Mouse (Mus musculus) thymus, postnatal 14 days (tissue): Measurements from ENCODE around the gene Gm10272.
"Not testable (repeated sequence)": the region's sequence is repeated elsewhere in the genome, so short reads cannot be mapped to it uniquely, and the experiment has no call there.

Experiments used
- DNase-seq: peaks from one replicate; pipeline ENCODE4 v3.0.0; 2021

Gm10272 gene

DNA sequence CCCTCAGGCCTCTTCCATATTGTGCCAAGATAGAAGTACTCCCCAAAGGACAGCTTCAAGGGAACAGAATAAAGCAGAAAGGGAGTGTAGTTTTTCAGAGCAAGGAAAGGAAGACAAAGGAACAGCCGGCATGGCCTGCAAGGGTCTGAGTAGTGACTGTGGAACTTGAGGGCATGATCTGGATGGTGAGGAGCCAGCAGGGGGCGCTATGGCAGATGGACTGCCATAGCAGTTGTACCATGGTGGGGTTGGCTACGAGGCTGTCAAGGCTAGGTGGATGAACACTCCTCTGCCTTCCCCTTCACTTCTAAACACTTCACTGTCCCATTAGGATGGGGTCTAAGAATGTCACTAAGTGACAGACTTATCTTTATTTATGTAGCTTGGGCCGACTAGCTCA, 22.8 kb downstream of the Gm10272 start:
- peak; percentile 15 for DNase-seq

DNA sequence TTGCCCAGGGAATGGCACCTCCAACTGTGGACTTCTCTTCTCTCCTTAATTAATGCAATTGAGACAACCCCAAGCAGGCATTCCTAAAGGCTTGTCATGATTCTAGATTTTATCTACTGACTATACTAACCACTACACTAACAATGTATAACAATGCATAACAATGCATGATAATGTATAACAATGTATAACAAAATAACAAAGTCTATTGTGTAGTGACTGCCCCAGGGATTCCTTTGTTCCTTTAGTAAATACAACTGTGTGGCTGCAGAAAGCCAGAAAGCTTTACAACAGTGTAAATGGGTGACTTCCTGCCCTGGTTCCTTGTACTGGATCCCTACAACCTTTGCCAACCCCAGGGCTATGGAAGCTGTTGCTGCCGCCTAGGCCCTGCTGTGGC, 29.5 kb downstream of the Gm10272 start:
- no peak for DNase-seq

DNA sequence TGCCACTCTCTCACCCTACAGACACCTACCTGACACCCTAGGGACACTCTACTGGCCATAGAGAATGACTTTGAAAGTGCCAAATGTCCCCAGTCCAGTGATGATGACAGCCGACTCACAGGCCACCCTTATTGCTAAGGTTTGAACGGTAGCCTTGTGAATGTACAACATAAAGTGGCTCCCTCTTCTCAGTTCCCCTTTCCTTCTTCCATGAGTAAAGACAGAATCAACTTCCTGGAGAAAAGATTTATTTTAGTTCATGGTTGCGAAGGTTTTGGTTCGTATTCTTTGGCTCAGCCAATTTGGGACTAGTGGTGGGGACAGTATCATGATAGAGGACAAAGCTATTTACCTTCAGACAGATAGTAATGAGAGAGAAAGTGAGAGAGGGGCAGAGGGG, 32.5 kb downstream of the Gm10272 start:
- DNase-seq: no peak

DNA sequence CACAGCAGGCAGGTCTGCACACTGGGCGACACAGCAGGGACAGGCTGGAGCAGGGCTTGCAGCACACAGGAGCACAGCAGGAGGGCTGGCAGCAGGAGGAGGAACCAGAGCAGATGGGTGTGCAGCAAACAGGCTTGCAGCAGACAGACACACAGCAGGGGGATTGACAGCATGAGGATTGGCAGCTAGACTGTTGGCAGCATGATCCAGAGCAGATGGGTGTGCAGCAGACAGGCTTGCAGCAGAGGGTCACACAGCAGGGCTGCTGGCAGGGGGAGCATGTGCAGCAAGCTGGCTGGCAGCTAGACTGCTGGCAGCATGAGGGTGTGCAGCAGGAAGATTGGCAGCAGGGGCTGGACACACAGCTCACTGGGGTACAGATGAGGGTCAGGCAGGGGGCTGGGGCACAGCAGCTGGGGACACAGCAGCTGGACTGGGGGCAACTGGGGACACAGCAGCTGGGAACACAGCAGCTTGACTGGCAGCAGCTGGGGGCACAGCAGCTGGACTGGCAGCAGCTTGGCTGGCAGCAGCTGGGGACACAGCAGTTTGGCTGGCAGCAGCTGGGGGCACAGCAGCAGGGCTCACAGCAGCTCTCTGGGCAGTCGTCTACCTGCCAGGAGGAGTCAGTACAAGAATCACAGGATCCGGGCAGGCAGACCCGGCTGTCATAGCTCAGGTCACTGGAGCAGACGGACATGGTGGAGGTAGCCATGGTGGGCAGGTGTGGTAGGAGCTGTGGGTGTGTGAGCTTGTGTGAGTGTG, 35.7 kb downstream of the Gm10272 start, which contains the start of gene Gm18596:
TSS of gene Gm18596 (minus strand) at position 715 of the 765 bp plus-strand sequence.
- not testable (repeated sequence) for DNase-seq

DNA sequence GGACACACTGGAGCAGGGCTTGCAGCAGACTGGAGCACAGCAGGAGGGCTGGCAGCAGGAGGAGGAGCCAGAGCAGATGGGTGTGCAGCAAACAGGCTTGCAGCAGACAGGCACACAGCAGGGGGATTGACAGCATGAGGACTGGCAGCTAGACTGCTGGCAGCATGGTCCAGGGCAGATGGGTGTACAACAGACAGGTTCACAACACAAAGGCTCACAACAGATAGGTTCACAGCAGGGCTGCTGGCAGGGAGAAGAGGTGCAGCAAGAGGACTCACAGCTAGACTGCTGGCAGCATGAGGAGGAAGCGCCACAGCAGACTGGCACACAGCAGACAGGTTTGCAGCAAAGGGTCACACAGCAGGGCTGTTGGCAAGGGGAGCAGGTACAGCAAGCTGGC, 44.3 kb downstream of the Gm10272 start:
- DNase-seq: not testable (repeated sequence)

DNA sequence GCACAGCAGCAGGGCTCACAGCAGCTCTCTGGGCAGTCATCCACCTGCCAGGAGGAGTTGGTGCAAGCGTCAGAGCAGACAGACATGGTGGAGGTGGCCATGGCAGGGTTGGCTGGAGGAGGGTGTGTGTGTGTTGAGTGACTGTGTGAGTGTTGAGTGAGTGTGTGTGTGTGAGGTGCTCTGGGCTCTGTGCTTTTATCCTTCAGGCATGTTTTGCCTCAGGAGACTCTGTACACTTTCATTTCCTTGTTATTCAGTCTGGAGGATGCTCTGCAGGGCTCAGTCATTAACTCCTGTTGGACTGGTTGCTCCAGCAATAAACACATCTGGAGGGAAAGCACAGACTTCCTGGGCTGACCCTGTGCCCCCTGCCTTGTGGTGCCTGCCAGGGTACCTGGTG, 44.8 kb downstream of the Gm10272 start, which contains the start of gene Gm9736:
TSS of gene Gm9736 (minus strand) at position 101 of the 400 bp plus-strand sequence.
- not testable (repeated sequence) for DNase-seq

DNA sequence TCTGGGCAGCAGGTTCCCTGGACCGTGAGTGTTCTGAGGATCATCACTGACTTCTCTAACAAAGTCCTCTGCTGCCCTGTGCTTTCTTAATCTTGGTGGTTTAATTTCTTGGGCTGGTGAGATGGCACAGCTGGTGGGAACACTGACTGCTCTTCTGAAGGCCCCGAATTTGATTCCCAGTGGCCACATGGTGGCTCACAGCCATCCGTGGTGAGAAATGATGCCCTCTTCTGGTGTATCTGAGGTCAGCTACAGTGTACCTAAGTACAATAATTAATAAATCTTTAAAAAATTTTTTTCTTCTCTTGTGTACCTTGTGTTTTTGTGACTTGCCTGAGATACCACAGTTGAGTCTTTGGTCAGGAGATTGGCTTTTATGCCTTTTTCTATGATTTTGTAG, 45.9 kb downstream of the Gm10272 start:
- DNase-seq: not testable (repeated sequence)

DNA sequence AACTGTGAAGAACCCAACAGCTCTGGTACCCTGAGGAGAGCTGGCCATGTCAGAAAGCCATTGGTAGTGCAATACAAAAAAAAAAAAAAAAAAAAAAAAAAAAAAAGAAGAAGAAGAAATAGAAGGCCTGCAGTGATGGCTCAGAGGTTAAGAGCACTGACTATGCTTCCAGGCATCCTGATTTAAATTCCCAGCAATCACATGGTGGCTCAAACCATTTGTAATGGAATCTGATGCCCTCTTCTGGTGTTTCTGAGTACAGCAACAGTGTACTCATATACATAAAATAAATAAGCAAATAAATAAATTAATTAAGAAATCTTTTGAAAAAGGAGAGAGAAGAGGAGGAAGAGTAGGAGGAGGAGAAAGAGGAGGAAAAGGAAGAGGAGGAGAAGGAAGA, 47.0 kb downstream of the Gm10272 start:
- DNase-seq: no peak
